Comparison of ENCODE assay signal across 9 mouse cellular contexts in the genomic region with DNA sequence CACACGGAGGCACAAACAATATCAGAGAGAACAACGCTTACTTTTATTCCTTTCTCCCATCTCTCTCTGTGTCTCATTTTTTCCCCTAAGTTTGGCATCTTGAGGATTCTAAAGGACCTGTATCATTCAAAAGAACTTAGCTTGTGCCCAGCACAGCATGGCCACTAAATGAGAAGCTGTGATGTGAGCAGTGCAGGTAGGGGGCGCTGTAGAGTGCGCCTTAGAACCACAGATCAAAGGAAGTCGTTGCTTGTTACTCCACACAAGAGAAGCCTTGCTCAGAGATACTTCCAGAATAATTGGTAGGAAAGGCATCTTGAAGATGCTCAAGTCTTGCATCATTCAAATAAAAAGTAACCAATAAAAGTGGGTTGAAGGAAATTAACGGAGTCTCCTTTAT.
DNase-seq lines count a peak whose midpoint lies in the region; ATAC-seq and TF ChIP-seq lines count a peak whose summit lies in the region.
"Had no signal": no experiment of that assay in that cellular context is flagged by ENCODE, and none has a peak within 500 bp of the region (broad histone marks: within the 10 kb centered on the region; RNA-seq: fewer than 3 reads in every experiment).

No protein-coding gene starts in this region.

- ATAC-seq in kidney, embryonic 16.5 days (ENCODE audit: low FRiP score, low TSS enrichment): no peak
- ATAC-seq in liver, postnatal 0 days: no peak
- ATAC-seq in inflammation-experienced regulatory T-cells, adult 6 months: no peak

- no peak for TF ChIP-seq EP300 in liver, postnatal 0 days (IDR thresholded peaks at IDR 0.05; ENCODE audit: low read depth)

- no peak overlapping the region for H3K9ac ChIP-seq in kidney, embryonic 16.5 days (replicated peaks; ENCODE audit: low read length)
- no peak overlapping the region for H3K9ac ChIP-seq in ES-E14 (ENCODE audit: insufficient read depth, low read depth, low read length, poor library complexity, severe bottlenecking)
- H3K9ac ChIP-seq in liver, postnatal 0 days (replicated peaks): no peak overlapping the region

- no peaks in the 10 kb centered on the region for H3K4me1 ChIP-seq in kidney, adult 2 months (ENCODE audit: control insufficient read depth, insufficient read depth, low read length)
- no peaks in the 10 kb centered on the region for H3K4me1 ChIP-seq in kidney, embryonic 16.5 days (ENCODE audit: insufficient read depth, low read length)
- no peaks in the 10 kb centered on the region for H3K4me1 ChIP-seq in ES-E14 (ENCODE audit: control insufficient read depth in 2 of 2, insufficient read depth in 2 of 2, low read length in 2 of 2, poor library complexity in 1 of 2)
- no peaks in the 10 kb centered on the region for H3K4me1 ChIP-seq in bone marrow, adult 2 months (ENCODE audit: control insufficient read depth, insufficient read depth, low read length)
- no peaks in the 10 kb centered on the region for H3K4me1 ChIP-seq in liver, postnatal 0 days (ENCODE audit: insufficient read depth)

- H3K4me3 ChIP-seq in kidney, adult 2 months (ENCODE audit: insufficient read depth, low read depth, low read length): no peak overlapping the region
- no peak overlapping the region for H3K4me3 ChIP-seq in kidney, embryonic 16.5 days (ENCODE audit: low read length)
- H3K4me3 ChIP-seq in ES-E14 (ENCODE audit: insufficient read depth in 1 of 2, low read depth in 1 of 2, low read length in 2 of 2, poor library complexity in 1 of 2, severe bottlenecking in 1 of 2): no peak overlapping the region
- no peak overlapping the region for H3K4me3 ChIP-seq in bone marrow, adult 2 months (replicated peaks; ENCODE audit: control insufficient read depth, low read depth, low read length)
- no peak overlapping the region for H3K4me3 ChIP-seq in liver, postnatal 0 days (ENCODE audit: low read depth, low read length)
- H3K4me3 ChIP-seq: megakaryocyte, embryonic 14.5 days had no signal

- in situ Hi-C loops in ES-E14 (cut with MboI; ENCODE audit: low sequenced_read_pairs in 2 of 2, unreplicated experiment in 2 of 2): no loop called here

- H3K27ac ChIP-seq in kidney, adult 2 months (ENCODE audit: insufficient read depth, low read depth, low read length): no peak overlapping the region
- no peak overlapping the region for H3K27ac ChIP-seq in kidney, embryonic 16.5 days (ENCODE audit: low read length)
- H3K27ac ChIP-seq in ES-E14 (ENCODE audit: insufficient read depth, low read depth, low read length, poor library complexity, severe bottlenecking): no peak overlapping the region
- no peak overlapping the region for H3K27ac ChIP-seq in bone marrow, adult 2 months (ENCODE audit: control insufficient read depth, insufficient read depth, low read depth, low read length, poor library complexity)
- no peak overlapping the region for H3K27ac ChIP-seq in liver, postnatal 0 days (ENCODE audit: low read depth)

- no peak for TF ChIP-seq POLR2A in kidney, adult 2 months (IDR thresholded peaks at IDR 0.05; ENCODE audit: low read depth, low read length)
- no peak for TF ChIP-seq POLR2A in bone marrow, adult 2 months (IDR thresholded peaks at IDR 0.05; ENCODE audit: borderline replicate concordance, control insufficient read depth, low read depth, low read length)

- no peaks in the 10 kb centered on the region for H3K27me3 ChIP-seq in kidney, adult 2 months (replicated peaks; ENCODE audit: control insufficient read depth, insufficient read depth, low read length)
- H3K27me3 ChIP-seq in kidney, embryonic 16.5 days (ENCODE audit: insufficient read depth, low read length): no peaks in the 10 kb centered on the region
- H3K27me3 ChIP-seq in liver, postnatal 0 days (ENCODE audit: insufficient read depth, low read length): no peaks in the 10 kb centered on the region
- H3K27me3 ChIP-seq: megakaryocyte, embryonic 14.5 days had no signal

- TF ChIP-seq CTCF in kidney, adult 2 months (conservative IDR thresholded peaks at IDR 0.05; ENCODE audit: insufficient read depth, insufficient read length, low read depth, low read length): peak; percentile 66
- TF ChIP-seq CTCF in bone marrow, adult 2 months (IDR thresholded peaks at IDR 0.05; ENCODE audit: control insufficient read depth, insufficient read depth, low read length): peak; percentile 63
- TF ChIP-seq CTCF in liver, postnatal 0 days (IDR thresholded peaks at IDR 0.05; ENCODE audit: low read depth): peak; percentile 72

- H3K36me3 ChIP-seq in kidney, adult 2 months (ENCODE audit: control insufficient read depth, insufficient read depth, low read length): no peaks in the 10 kb centered on the region
- no peaks in the 10 kb centered on the region for H3K36me3 ChIP-seq in kidney, embryonic 16.5 days (ENCODE audit: insufficient read depth, low read length)
- no peaks in the 10 kb centered on the region for H3K36me3 ChIP-seq in ES-E14 (ENCODE audit: control insufficient read depth, insufficient read depth, low read length, poor library complexity, severe bottlenecking)
- no peaks in the 10 kb centered on the region for H3K36me3 ChIP-seq in liver, postnatal 0 days (replicated peaks; ENCODE audit: insufficient read depth, low read length)

- H3K4me2 ChIP-seq in kidney, embryonic 16.5 days (replicated peaks; ENCODE audit: low read depth, low read length): no peak overlapping the region
- H3K4me2 ChIP-seq in liver, postnatal 0 days (ENCODE audit: low read depth, low read length): no peak overlapping the region

- H3K9me3 ChIP-seq in kidney, embryonic 16.5 days (ENCODE audit: low read length): no peaks in the 10 kb centered on the region
- H3K9me3 ChIP-seq in ES-E14 (ENCODE audit: control insufficient read depth, insufficient read depth, low read depth, low read length): no peaks in the 10 kb centered on the region
- no peaks in the 10 kb centered on the region for H3K9me3 ChIP-seq in liver, postnatal 0 days (ENCODE audit: low read length)
- H3K9me3 ChIP-seq: megakaryocyte, embryonic 14.5 days had no signal

- 44% methylated on average over 6 of the region's 6 CpGs for WGBS in kidney, adult 2 months
- 44% methylated on average over 6 of the region's 6 CpGs for WGBS in kidney, embryonic 16.5 days
- 40% methylated on average over 6 of the region's 6 CpGs for whole genome bisulfite sequencing in bone marrow, adult 2 months
- WGBS in liver, postnatal 0 days (ENCODE audit: insufficient replicate concordance): 36% methylated on average over 6 of the region's 6 CpGs

- peak; percentile 49 for DNase-seq in kidney, adult 2 months
- DNase-seq in ES-E14 (ENCODE audit: low read depth, low spot score): peak; percentile 67
- peak; percentile 32 to 49 for DNase-seq in gastrocnemius, adult 8-10 months (ENCODE audit: low spot score in 2 of 2)
- DNase-seq in liver, postnatal 0 days: peak; percentile 45
- peak; percentile 73 for DNase-seq in testis, postnatal 10 days (ENCODE audit: low spot score)

TF ChIP-seq in ES-E14, 5 proteins besides CTCF, POLR2A, EP300 and RAD21:
- TF ChIP-seq HCFC1 (IDR thresholded peaks at IDR 0.05; ENCODE audit: borderline replicate concordance, insufficient read depth, low read length): no peak
- peak; percentile 40; the same call in 1 of the 2 replicates for TF ChIP-seq ZC3H11A (IDR thresholded peaks at IDR 0.05; ENCODE audit: borderline replicate concordance, low read depth, low read length)
